Mouse (Mus musculus) liver, embryonic 14.5 days (tissue): ENCODE data around the gene Ccdc167.

Experiments
- CTCF ChIP-seq: IDR thresholded peaks from 2 replicates; pipeline ENCODE4 v1.5.1; 2016; ENCODE audit warnings: antibody characterized with exemption, low read depth, control low read depth
- EP300 ChIP-seq: IDR thresholded peaks from 2 replicates; pipeline ENCODE4 v1.6.1; 2016; ENCODE audit warnings: antibody characterized with exemption, low read depth

- TF ChIP-seq CTCF (no peak), EP300 (no peak)
Observed at GRCm38 (mm10) chr17:29673325-29673724, 43.5 kb downstream of the Ccdc167 start.
